Mouse (Mus musculus): ENCODE results near the gene Becn1. TPM values are rescaled to one million over a fixed set of nuclear protein-coding genes. Genes with fewer than 3 reads are reported as not detected.

The Becn1 gene
- polyA plus RNA-seq, 1 experiment from 2014 or later, result 135 TPM

- Histone ChIP-seq H3K9me3 (no peaks in the 10 kb centered on the region), H3K4me2 (peak overlapping the region; percentile 94), H3K27ac (no peak overlapping the region), H3K36me3 (peaks cover 5% of the 10 kb centered on the region; the same call in 1 of the 2 replicates), H3K9ac (no peak overlapping the region), H3K27me3 (replicated peaks) (peaks cover 26% of the 10 kb centered on the region), H3K4me1 (peaks cover 50% of the 10 kb centered on the region), H3K4me3 (replicated peaks) (peak overlapping the region; percentile 61; the same call in 1 of the 2 replicates)
- WGBS, result 26% methylated on average over 32 of the region's 32 CpGs
- no peak for ATAC-seq (ENCODE audit: insufficient read depth, low FRiP score, low read depth)
These were observed 38.7 kb downstream of the Becn1 start for GRCm38 (mm10) chr11:101263138-101263988.

GRCm38 (mm10) chr11:101262272-101262967 is 39.7 kb downstream of the Becn1 start:
- H3K9ac ChIP-seq, result 0 out of 2 replicates have a peak overlapping the region, but pooled peaks have one; percentile 19

GRCm38 (mm10) chr11:101260826-101261380 is 41.2 kb downstream of the Becn1 start:
- peaks cover 54% of the 10 kb centered on the region for H3K4me1 ChIP-seq
- no peak for ATAC-seq (ENCODE audit: insufficient read depth, low FRiP score, low read depth)
- no peaks in the 10 kb centered on the region for H3K9me3 ChIP-seq
- peak overlapping the region; percentile 61 for H3K4me3 ChIP-seq (replicated peaks)
- peak overlapping the region; percentile 92 for H3K27ac ChIP-seq
- peak overlapping the region; percentile 82 for H3K9ac ChIP-seq
- H3K4me2 ChIP-seq, result peak overlapping the region; percentile 94
- H3K36me3 ChIP-seq, result peaks cover 15% of the 10 kb centered on the region
- under 1% methylated on average over 30 of the region's 30 CpGs for WGBS
- peaks cover 26% of the 10 kb centered on the region for H3K27me3 ChIP-seq (replicated peaks)

More at GRCm38 (mm10) chr11:101262272-101262967, 39.7 kb downstream of the Becn1 start:
- H3K9me3 ChIP-seq, result no peaks in the 10 kb centered on the region
- 10% methylated on average over 24 of the region's 24 CpGs for WGBS
- peaks cover 8% of the 10 kb centered on the region; the same call in 1 of the 2 replicates for H3K36me3 ChIP-seq
- H3K4me1 ChIP-seq, result peaks cover 54% of the 10 kb centered on the region
- H3K27me3 ChIP-seq (replicated peaks), result peaks cover 26% of the 10 kb centered on the region
- no peak for ATAC-seq (ENCODE audit: insufficient read depth, low FRiP score, low read depth)
- H3K4me3 ChIP-seq (replicated peaks), result peak overlapping the region; percentile 61
- no peak overlapping the region for H3K27ac ChIP-seq
- peak overlapping the region; percentile 94 for H3K4me2 ChIP-seq

- peak within 1 kb of the TSS; percentile 92 for H3K27ac ChIP-seq
- 1% methylated on average over 43 of the region's 43 CpGs for WGBS
- peak within 1 kb of the TSS; percentile 94 for H3K4me2 ChIP-seq
- H3K27me3 ChIP-seq (replicated peaks), result peaks cover 24% of the 10 kb centered on the region
- H3K36me3 ChIP-seq, result peaks cover 15% of the 10 kb centered on the region
- peak within 1 kb of the TSS; percentile 82 for H3K9ac ChIP-seq
- peak within 1 kb of the TSS; percentile 61 for H3K4me3 ChIP-seq (replicated peaks)
- ATAC-seq (ENCODE audit: insufficient read depth, low FRiP score, low read depth), result peak; percentile 85
- no peaks in the 10 kb centered on the region for H3K9me3 ChIP-seq
- peaks cover 52% of the 10 kb centered on the region for H3K4me1 ChIP-seq
These were observed 41.9 kb downstream of the Becn1 start, which contains the start of gene Wnk4 for GRCm38 (mm10) chr11:101259948-101260825. Gene Wnk4, plus strand, starts transcription at chr11:101260567.

- no peak overlapping the region for H3K9ac ChIP-seq
- H3K27me3 ChIP-seq (replicated peaks), result peaks cover 18% of the 10 kb centered on the region
- WGBS, result 11% methylated on average over 6 of the region's 6 CpGs
- H3K27ac ChIP-seq, result peak overlapping the region; percentile 92
- H3K4me2 ChIP-seq, result peak overlapping the region; percentile 94
- peaks cover 52% of the 10 kb centered on the region for H3K4me1 ChIP-seq
- ATAC-seq (ENCODE audit: insufficient read depth, low FRiP score, low read depth), result peak; percentile 33
- peak overlapping the region; percentile 61 for H3K4me3 ChIP-seq (replicated peaks)
- H3K36me3 ChIP-seq, result peaks cover 15% of the 10 kb centered on the region
- H3K9me3 ChIP-seq, result no peaks in the 10 kb centered on the region
These were observed 42.8 kb downstream of the Becn1 start for GRCm38 (mm10) chr11:101259261-101259712.

- ATAC-seq (ENCODE audit: insufficient read depth, low FRiP score, low read depth), result no peak
- Histone ChIP-seq H3K4me3 (replicated peaks) (no peak overlapping the region), H3K4me2 (no peak overlapping the region), H3K9ac (no peak overlapping the region), H3K4me1 (peaks cover 38% of the 10 kb centered on the region), H3K36me3 (peaks cover 15% of the 10 kb centered on the region), H3K9me3 (no peaks in the 10 kb centered on the region), H3K27me3 (replicated peaks) (no peaks in the 10 kb centered on the region), H3K27ac (no peak overlapping the region)
- WGBS, result 86% methylated on average over 13 of the region's 13 CpGs
These were observed 46.0 kb downstream of the Becn1 start for GRCm38 (mm10) chr11:101255826-101256775.

- no peaks in the 10 kb centered on the region for H3K9me3 ChIP-seq
- WGBS, result under 1% methylated on average over 40 of the region's 40 CpGs
- H3K4me1 ChIP-seq, result peaks cover 23% of the 10 kb centered on the region
- H3K36me3 ChIP-seq, result peaks cover 15% of the 10 kb centered on the region
- H3K4me3 ChIP-seq (replicated peaks), result peak within 1 kb of the TSS; percentile 87
- H3K9ac ChIP-seq, result peak within 1 kb of the TSS; percentile 88
- peak within 1 kb of the TSS; percentile 93 for H3K27ac ChIP-seq
- H3K27me3 ChIP-seq (replicated peaks), result no peaks in the 10 kb centered on the region
- H3K4me2 ChIP-seq, result peak within 1 kb of the TSS; percentile 92
- peak; percentile 71 for ATAC-seq (ENCODE audit: insufficient read depth, low FRiP score, low read depth)
These were observed 48.3 kb downstream of the Becn1 start, which contains the start of gene Vps25 for GRCm38 (mm10) chr11:101253613-101254389. Gene Vps25, plus strand, starts transcription at chr11:101253707.

GRCm38 (mm10) chr11:101252941-101253340 is 49.1 kb downstream of the Becn1 start:
- Histone ChIP-seq H3K4me2 (peak overlapping the region; percentile 92), H3K36me3 (peaks cover 7% of the 10 kb centered on the region; the same call in 1 of the 2 replicates), H3K27me3 (replicated peaks) (no peaks in the 10 kb centered on the region), H3K9me3 (no peaks in the 10 kb centered on the region), H3K4me1 (peaks cover 17% of the 10 kb centered on the region), H3K9ac (peak overlapping the region; percentile 88; the same call in 1 of the 2 replicates), H3K4me3 (replicated peaks) (peak overlapping the region; percentile 87), H3K27ac (peak overlapping the region; percentile 93)
- 4% methylated on average over 7 of the region's 7 CpGs for WGBS
- no peak for ATAC-seq (ENCODE audit: insufficient read depth, low FRiP score, low read depth)

- 59% methylated on average over 2 of the region's 2 CpGs for WGBS
- Histone ChIP-seq H3K4me3 (replicated peaks) (no peak overlapping the region), H3K36me3 (0 out of 2 replicates have a peak, but pooled peaks cover 1% of the 10 kb centered on the region), H3K27ac (no peak overlapping the region), H3K27me3 (replicated peaks) (no peaks in the 10 kb centered on the region), H3K9ac (no peak overlapping the region), H3K4me2 (no peak overlapping the region), H3K9me3 (no peaks in the 10 kb centered on the region), H3K4me1 (peaks cover 25% of the 10 kb centered on the region)
- no peak for ATAC-seq (ENCODE audit: insufficient read depth, low FRiP score, low read depth)
These were observed 51.1 kb downstream of the Becn1 start for GRCm38 (mm10) chr11:101251031-101251430.
